Mouse (Mus musculus) adrenal gland, adult 8-10 months (tissue): ENCODE data around the gene Cmtm8. TPM values are rescaled to one million over a fixed set of nuclear protein-coding genes. Genes with fewer than 3 reads are reported as not detected.
A peak's percentile ranks its signal among the peaks of the same experiment; 100 is the strongest.

ENCODE experiments used
- DNase-seq: peaks from one replicate; pipeline ENCODE4 v3.0.0; 2022
- total RNA-seq, 4 experiments: library from RNA; stranded (reverse); gene quantifications; 2 replicates each; pipeline ENCODE4 v1.2.4; 2022

The Cmtm8 gene
- total RNA-seq, 4 experiments from 2014 or later = 4.0 to 9.9 (median 7.0) TPM

GRCm38 (mm10) chr9:114785432-114786125 lies 58.4 kb downstream of the Cmtm8 start:
- no peak for DNase-seq

GRCm38 (mm10) chr9:114781526-114782212 lies 62.3 kb downstream of the Cmtm8 start, which contains the start of gene Cmtm7:
TSS of gene Cmtm7 (minus strand) at chr9:114781856.
- peak; percentile 71 for DNase-seq

GRCm38 (mm10) chr9:114780746-114781525 lies 63.0 kb downstream of the Cmtm8 start:
- DNase-seq = peak; percentile 31

- no peak for DNase-seq
Observed at GRCm38 (mm10) chr9:114779984-114780745, 63.8 kb downstream of the Cmtm8 start.

- DNase-seq = no peak
Observed at GRCm38 (mm10) chr9:114778877-114779276, 65.1 kb downstream of the Cmtm8 start.

- DNase-seq = no peak
Observed at GRCm38 (mm10) chr9:114778047-114778390, 65.9 kb downstream of the Cmtm8 start.

GRCm38 (mm10) chr9:114777178-114778046 lies 66.5 kb downstream of the Cmtm8 start:
- no peak for DNase-seq

- no peak for DNase-seq
Observed at GRCm38 (mm10) chr9:114776361-114776760, 67.6 kb downstream of the Cmtm8 start.

- no peak for DNase-seq
Observed at GRCm38 (mm10) chr9:114775272-114775671, 68.7 kb downstream of the Cmtm8 start.

GRCm38 (mm10) chr9:114774629-114775028 lies 69.3 kb downstream of the Cmtm8 start:
- no peak for DNase-seq

- no peak for DNase-seq
Observed at GRCm38 (mm10) chr9:114771565-114771964, 72.4 kb downstream of the Cmtm8 start.

GRCm38 (mm10) chr9:114770224-114770623 lies 73.7 kb downstream of the Cmtm8 start:
- DNase-seq = no peak

- DNase-seq = no peak
Observed at GRCm38 (mm10) chr9:114768066-114768465, 75.9 kb downstream of the Cmtm8 start.

- no peak for DNase-seq
Observed at GRCm38 (mm10) chr9:114767507-114767906, 76.4 kb downstream of the Cmtm8 start.

GRCm38 (mm10) chr9:114767030-114767429 lies 76.9 kb downstream of the Cmtm8 start:
- peak; percentile 31 for DNase-seq

- DNase-seq = no peak
Observed at GRCm38 (mm10) chr9:114763341-114763740, 80.6 kb downstream of the Cmtm8 start.

GRCm38 (mm10) chr9:114761848-114762247 lies 82.1 kb downstream of the Cmtm8 start:
- DNase-seq = no peak

- no peak for DNase-seq
Observed at GRCm38 (mm10) chr9:114760353-114760752, 83.6 kb downstream of the Cmtm8 start.

- no peak for DNase-seq
Observed at GRCm38 (mm10) chr9:114759886-114760285, 84.1 kb downstream of the Cmtm8 start.

- no peak for DNase-seq
Observed at GRCm38 (mm10) chr9:114758801-114759200, 85.2 kb downstream of the Cmtm8 start.

GRCm38 (mm10) chr9:114758272-114758671 lies 85.7 kb downstream of the Cmtm8 start:
- DNase-seq = no peak
